Mouse (Mus musculus) embryo, embryonic 9.5 days (tissue): ENCODE results near the gene Fgd2.
A peak's percentile ranks its signal among the peaks of the same experiment; 100 is the strongest.
"Not testable (repeated sequence)": the region's sequence is repeated elsewhere in the genome, so short reads cannot be mapped to it uniquely, and the experiment has no call there.

Source experiments
- DNase-seq: peaks from one replicate; pipeline ENCODE4 v3.0.0-alpha.2; 2017; ENCODE audit errors: extremely low spot score

Gene Fgd2

DNA sequence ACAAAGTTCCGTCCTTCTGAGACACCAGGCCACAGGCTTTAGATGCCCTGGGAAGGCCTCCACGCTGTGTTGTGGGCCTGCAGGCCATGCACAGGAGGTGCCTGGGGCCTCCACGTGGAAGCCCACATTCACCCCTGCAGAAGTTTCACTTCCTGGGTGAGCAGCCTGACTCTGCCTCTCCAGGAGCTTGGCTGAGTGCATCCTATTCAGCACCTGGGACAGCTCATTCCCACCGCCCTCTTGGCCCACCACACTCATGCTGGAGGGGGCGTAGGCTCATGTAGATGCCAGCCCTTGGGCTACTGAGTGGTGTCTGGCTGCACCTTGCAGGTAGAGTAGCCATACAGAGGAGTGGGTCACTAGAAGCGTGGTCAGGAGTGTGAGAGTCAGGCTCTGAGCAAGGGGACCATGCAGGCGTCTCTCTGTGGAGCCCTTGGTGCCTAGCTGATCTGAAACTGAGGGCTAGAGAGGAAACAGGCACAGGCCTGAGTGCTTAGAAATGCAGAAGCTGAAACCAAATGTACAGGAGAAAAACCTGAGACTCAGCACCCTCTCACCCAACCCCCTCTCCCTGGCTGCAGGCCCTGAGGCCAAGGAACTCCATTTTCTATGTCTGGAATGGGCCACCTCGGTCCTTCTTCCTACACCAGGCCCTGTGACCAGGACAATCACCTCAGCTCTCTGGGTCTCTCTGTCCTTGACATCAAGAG lies 1.4 kb downstream of the Fgd2 start:
- DNase-seq: peak; percentile 40

DNA sequence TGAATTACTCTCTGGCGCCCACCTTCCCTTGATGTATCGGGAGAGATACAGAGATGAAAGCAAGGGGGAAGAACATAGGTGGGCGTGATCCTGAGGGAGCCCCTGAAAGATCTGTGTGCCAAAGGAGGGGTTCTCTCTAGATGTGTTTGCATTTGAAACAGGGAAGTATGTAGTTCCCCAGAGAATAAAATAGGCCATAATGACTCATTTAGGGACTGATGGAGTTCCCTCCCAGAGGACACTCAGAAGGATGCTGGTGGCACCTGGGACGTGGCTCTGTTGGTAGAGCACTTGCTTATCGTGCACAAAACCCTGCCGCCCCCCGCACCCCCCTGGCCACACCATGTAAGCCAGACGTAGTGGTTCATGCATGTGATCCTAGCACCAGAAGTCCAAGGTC lies 2.4 kb downstream of the Fgd2 start:
- no peak for DNase-seq

DNA sequence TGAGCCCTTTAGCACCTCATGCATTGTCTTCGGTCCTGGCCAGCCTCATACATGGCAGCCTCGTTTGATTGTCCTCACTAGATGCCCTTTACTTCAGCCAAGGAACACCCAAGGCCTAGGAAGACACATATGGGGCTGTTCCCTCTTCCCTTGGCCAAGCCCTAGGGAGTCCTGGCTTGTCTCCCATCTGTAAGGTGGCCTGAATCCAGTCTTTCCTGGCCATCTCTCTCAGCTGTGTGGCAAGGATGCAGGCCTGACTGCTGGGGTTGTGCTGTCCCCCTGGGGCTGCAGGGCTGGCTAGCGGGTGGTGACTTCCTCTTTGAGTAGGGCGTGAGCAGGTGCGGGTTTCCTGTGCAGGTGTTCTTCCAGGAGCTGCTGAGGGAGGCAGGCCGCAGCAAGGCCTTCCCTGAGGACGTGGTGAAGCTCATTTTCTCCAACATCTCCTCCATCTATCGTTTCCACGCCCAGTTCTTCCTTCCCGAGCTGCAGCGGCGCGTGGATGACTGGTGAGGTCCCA lies 4.4 kb downstream of the Fgd2 start:
- DNase-seq: no peak

DNA sequence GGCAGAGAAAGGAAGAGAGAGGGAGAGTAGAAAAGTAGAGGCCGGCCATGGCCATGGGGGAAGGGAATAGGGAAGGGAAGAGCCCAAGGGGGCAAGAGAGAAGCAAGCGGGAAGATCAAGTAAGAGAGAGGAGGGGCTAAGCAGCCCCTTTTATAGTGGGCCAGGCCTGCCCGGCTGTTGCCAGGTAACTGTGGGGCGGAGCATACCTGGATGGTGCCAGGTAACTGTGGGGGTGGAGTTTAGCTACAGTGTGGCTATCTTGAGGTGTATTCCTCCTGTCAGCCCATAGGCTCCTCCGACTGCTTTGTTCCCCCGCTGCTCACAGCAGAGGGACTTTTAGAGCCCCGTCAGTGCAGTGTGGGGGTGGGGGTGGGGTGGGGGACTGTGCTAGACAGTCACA lies 8.0 kb downstream of the Fgd2 start:
- peak; percentile 24 for DNase-seq

DNA sequence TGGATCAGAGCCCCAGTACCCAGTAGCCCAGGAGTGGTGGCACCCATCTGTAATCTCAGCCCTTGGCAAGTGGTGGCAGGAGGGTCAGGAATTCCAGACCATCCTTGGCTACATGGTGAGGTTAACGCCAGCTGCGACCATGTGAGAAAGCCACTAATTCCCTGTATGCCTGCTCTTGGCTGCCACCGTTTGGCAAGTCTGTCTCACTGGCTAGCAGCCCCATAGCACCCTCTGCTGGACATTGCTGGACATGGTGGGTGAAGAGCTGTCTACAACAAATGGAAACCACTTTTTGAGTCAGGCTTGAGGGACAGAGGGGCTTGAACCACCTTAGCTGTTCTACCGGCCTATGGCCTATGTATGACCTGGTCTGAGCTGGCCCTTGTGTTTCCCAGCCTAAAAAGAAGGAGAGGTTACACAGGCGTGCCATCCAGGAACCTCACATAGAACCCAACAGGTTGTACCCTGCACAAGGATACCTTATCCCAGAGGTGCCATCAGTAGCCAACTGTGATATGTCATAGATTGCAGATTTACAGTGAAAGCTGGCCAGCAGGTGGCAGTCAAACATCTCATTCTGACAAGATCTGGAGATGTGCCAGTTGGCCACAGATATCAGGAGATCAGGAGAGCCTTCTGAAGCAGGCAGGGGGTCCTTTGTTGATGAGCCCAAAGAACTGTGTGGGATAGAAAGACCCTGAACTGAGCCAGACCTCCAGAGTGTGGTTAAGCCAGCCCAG lies 10.4 kb downstream of the Fgd2 start:
- DNase-seq: peak; percentile 91

DNA sequence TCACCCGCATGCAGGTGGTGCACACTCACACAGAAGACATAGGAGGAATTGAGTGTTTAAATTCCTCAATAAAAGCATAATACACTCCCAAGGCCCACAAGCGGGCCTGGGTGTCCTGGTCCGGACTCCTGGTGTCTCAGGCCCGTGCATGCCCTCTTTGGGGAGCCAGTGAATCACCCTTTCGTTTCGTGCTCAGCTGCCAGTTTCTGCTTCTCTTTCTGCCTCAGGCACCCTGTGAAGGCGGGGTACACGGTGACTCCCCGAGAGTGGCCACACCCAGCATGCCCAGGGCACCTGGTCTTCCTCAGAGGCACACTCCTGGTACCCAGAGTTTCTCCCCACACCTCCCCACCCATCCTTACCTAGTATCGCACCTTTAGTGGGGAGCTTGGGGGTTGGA lies 15.2 kb downstream of the Fgd2 start:
- DNase-seq: no peak

DNA sequence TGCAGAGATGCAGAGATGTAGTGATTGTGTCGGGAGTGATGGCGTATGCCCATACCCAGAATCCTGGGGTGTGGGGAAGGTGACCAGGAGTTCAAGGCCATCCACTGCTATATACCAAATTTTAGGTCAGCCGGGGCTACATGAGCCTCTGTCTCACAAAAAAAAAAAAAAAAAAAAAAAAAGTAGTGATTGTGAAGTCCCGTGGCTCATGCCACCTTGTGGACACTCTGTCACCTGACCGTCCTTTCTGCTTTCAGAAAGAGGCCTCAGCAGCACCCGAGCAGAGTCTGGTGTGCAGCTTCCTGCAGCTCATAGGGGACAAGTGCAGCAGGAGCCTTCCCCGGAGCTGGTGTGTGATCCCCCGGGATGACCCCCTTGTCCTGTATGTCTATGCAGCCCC lies 17.3 kb downstream of the Fgd2 start:
- DNase-seq: no peak

DNA sequence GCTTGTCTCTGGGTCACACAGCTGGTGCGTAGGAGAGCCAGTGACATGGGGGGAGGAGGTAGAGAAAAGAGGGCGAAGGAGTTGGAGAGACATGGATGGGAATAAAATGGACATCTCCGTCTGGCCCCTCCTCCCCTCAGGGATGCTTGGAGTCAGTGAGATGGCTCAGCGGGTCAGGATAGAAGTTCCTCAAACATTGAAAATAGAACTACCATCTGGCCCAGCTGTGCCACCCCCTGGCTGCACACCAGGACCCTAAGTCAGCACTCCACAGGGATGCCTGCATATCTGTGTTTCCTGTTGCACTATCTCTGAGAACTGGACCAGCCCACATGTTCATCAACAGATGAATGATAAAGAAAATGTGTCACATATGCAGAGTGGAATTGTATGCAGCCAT lies 19.5 kb downstream of the Fgd2 start:
- DNase-seq: no peak

DNA sequence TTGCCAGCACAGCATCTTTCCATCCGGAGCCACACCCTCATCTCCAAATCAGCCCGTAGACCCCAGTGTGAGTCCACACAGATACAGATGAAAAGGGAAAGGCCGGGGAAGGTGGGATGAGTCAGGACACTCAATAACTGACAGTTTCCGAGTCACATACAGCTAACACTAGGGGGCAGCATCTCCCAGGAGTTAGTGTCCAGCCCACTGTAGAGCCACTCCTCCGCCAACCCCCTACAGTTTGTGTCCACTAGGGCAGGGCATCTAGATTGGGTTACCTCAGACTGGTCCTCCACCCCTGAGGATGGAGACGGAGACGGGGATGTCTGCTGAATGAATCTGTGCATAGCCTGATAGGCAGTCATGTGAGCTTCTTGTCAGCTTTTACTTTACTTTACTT lies 20.8 kb downstream of the Fgd2 start:
- DNase-seq: peak; percentile 82

DNA sequence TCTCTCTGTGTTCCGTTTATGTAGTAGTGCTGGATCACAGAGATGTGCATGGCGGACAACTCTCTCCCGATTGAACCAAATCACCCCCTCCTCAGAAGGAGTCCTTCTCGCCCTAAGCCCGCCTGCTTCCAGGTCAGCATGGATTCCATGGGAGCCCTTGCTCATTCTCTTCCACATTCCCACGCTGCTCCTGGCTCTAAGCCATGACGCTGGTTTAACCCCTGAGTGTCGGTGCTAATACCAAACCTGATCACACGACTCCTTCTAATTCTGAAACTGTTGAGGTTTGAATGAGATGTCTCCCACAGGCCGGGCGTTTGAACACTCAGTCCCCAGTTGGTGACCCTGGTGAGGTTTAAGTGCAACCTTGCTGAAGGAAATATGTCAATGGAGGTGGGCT lies 21.7 kb downstream of the Fgd2 start:
- DNase-seq: no peak

DNA sequence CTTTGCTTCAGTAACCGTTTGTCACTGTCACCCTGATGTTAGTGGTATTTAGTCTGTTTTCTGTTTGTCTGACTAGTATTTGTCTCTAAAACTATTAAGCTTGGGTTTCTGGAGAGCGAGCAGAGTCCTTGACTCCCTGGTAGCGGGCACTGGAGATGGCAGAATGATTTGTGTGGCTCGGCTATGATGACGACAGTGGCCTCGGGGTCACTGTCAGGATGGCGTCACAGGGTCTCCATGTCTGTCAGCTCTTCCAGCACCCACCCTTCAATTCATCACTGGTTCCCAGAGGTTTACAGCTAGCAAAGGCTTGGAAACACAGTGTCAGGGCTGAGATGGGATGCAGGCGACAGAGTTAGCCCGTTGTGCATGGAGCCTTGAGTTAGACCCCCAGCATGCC lies 23.2 kb downstream of the Fgd2 start:
- DNase-seq: no peak

DNA sequence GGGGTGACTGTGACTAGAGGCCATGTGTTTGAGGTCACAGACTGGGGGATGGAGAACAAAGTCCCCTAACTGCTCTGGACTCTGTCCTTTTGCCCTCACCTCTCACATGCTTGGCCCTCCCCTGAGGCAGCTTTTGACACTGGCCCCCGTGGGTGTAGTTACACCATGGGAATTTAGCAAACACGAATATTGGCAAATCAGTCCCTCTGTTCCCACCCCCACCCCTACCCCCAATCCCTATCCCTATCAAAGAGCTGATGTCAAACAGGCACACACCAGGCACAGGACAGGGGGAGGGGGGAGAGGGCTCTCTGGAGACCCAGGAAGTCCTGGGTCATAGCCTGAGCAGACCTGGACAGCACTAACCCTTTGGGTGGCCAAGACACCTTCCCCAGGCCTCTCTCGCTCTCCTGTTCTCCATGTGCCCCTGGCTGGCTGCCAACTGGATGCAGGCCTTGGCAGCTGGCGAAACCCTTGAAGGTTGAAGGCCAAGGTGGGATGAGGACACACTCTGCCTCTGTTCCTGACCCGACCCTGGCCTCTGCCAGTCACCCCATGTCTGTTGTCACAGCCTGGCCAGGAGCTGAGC lies 24.2 kb downstream of the Fgd2 start:
- no peak for DNase-seq

DNA sequence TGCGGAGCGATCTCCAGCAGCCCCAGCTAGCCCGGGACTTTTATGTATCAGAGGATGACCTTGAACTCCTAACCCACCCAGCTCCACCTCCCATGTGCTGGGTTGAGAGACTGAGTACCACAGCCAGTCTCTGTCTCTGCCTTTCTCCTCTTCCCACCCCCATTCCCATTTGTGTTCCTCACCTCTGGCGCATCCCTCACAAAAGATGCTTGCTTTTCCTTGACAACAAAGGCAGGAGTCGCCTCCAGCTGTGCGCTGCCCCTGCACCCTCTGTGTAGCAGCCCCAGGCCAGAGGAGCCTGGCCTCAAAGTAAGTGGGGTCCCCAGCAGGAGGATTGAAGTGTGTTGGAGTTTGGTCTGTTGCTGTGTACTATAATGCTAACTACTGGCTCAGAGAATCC lies 25.0 kb downstream of the Fgd2 start:
- DNase-seq: no peak

DNA sequence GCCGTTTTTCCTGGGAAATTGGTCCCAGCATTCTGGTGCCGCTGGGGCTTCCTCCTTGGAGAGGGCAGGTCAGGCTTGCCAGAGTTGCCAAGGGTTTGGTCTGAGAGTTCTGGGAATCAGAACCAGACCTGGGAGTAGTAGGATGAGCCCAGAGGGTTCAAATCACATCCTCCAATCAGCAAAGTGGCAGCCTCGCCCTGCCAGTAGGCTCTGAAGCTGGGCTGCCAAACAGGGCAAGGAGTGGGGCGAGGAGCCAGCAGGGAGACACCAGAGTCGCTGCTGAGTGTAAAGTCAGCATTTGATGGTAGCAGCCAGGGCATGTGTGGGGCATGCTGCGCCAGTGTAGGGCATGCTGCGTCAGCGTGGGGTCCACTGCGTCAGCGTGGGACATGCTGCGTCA lies 28.3 kb downstream of the Fgd2 start:
- no peak for DNase-seq

DNA sequence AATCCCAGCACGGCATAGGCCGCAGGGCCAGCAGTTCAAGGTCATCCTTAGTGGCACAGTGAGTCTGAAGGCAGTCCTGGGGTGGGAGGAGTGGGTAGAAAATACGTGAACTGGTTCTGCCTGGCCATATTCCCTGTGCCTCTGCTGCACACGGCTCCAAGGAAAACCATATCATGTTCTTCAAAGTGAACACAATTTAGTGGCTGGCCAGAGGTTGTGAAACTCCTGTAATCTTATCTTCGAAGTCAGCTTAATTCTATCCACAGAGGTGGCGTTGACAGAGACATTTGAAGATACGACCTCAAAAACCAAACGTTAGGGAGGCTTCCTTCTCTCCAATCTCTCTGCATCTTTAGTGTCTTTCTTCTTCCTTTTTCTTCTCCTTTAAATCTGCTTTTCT lies 30.6 kb downstream of the Fgd2 start:
- no peak for DNase-seq

DNA sequence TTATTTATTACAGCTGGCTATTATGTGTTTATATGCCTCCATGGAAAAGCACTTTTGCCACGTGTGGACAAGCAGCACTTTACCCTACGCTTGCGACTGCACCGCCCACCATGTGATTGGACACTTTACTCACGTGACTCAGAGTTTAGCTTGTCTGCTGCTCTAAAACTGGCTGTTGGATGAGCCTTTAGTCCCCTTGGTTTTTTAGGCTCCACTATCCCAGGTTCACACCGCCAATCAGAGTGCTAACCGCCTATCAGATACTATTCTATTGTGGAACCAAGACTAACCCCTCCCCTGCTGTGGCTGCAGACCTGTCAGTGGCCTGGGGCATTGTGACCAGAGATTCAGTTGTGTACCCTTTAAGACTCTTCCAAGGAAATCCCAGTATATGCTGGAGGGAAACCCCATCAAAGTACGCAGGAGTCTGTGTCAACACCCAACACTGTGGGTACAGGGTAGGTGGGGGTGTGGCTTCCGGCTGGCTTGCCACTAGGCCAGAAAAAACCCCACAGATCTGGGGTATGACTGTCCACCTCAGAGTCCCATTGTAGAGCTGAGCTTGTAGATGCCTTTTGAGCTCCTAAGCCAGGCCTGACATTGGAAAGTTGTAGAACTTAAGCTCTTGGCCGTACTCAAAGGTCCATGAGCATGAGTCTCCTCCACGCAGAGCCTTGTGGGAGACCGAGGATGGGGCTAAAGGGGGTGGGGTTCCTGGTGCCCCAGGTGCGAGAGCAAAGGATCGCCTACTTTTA lies 32.8 kb downstream of the Fgd2 start:
- no peak for DNase-seq

DNA sequence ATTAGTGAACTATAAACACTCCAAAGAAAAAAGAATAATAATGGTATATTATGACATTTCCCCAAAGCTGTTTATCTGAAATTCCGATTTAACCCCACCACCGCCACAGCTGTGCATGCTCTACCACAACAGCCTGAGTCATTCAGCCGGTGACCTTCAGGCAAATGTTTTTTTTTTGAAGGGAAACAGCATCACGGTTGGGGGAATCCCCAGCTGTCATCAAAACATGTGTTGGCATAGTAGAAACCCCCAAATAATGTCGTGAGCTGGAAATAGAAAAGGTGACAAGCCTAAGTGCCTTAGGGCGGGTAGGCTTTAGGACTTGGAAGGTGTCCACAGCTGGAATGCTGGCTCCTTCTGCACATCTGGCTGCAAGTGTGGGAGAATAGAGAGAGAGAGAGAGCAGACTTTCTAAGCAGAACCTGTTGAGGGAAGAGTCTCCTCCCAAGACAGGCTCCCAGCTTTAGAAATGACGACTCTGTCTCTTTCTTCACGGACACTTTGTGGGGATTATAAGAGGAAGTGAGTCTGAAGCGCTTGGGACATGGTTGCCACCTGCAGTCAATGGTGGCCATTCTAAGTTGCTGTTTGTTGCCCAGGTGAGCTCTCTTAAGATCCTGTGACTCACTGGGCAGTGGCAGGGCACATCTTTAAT lies 33.5 kb downstream of the Fgd2 start:
- no peak for DNase-seq

DNA sequence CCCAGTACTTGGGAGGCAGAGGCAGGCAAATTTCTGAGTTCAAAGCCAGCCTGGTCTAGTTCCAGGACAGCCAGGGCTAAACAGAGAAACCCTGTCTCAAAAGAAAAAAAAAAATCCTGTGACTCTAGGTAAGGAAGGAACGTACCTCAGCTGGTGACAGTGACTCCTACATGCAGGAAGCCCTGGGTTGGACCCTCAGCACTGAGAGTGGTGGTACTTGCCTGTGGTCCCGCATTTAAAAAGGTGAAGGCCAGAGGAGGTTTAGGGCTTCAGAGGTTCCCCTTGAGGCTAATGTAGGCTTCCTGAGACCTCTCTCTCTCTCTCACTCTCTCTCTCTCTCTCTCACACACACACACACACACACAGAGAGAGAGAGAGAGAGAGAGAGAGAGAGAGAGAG lies 34.0 kb downstream of the Fgd2 start:
- not testable (repeated sequence) for DNase-seq

DNA sequence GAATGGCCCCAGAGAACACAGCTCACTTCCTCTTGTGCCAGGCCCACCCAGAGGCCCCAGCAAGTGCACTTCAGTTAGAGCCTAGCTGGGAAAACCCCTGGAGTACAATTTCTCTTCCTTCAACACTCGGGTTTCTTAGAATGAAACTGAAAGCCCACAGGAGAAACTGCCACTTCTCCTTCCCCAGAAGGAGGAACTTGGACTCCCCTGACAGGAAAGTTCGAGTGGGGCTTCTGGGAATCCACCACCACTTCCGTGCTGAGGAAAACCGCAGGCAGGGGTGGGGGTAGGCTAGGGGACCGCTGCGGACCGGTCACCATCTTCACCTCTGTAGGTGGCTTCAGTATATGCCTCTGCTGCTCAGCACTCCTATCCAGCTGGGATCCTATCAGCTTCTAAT lies 34.7 kb downstream of the Fgd2 start:
- no peak for DNase-seq

DNA sequence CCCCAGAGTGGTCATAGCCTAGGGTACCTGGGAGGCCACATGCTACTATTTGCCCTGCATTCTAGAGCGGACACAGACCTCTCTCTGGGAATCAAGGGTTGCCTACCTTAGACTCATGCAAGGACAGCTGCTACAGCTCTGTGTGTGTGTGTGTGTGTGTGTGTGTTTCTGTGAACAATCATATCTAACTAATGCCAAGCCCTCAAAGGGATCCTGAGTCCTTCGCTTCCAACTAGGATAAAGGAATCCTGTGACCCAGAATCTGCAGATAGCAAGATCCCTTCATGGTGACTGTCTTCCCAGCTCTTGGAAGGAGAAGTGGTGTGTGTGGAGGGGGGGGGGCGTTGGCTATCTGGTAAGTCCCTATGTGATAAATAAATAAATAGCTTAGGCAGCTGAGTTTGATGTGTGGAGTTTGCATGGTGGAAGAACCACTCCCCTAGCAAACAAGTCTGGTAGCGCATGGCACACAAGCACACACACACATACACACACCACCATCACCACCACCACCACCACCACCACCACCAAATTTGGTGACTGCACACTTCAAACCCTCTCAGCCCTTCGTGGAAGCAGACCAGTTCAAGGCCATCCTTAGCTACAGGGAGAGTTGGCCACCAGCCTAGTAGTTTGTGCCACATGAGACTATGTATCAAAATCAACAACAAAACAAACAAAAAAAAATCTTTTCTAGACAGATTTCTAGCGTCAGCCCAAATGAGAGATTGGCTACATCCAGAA lies 35.5 kb downstream of the Fgd2 start:
- no peak for DNase-seq

DNA sequence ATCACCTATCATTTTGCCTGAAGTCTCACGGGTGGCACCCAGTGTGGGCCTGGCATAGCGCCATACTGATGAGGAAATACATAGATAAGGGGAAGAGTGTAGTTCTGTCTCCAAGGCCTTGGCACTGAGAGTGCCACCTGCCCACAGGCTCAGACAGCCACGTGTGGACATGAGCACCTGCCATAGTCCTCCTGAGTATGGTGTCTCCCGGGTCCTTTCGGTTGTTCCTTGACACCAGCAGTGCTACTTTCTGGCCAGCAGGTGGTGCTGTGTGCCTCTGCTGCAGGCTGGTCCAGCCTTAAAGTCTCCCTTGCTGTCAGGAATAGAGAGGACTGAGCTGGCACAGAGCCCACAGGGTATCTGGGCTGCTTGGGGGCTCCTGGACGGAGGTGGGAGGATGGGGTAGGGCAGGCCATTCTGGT lies 36.1 kb downstream of the Fgd2 start:
- peak; percentile 84 for DNase-seq
